Mouse (Mus musculus) bone marrow, adult 2 months (tissue): ENCODE results near the gene Oser1. TPM values are rescaled to one million over a fixed set of nuclear protein-coding genes. Genes with fewer than 3 reads are reported as not detected.

Source experiments
- H3K27ac ChIP-seq: fragments of 200-500 bp; 2 replicates; pipeline ENCODE4 v1.5.1; 2012; ENCODE audit warnings: low read depth, mild to moderate bottlenecking, control low read depth, inconsistent platforms, low read length; ENCODE audit not compliant: control insufficient read depth, poor library complexity, insufficient read depth
- H3K4me1 ChIP-seq: fragments of 200-500 bp; 2 replicates; pipeline ENCODE4 v1.6.1; 2011; ENCODE audit warnings: low read length; ENCODE audit not compliant: control insufficient read depth, insufficient read depth
- H3K4me3 ChIP-seq: fragments of 200-500 bp; replicated peaks from 2 replicates; pipeline ENCODE3; 2011; ENCODE audit warnings: mild to moderate bottlenecking, low read depth, low read length, control low read depth; ENCODE audit not compliant: control insufficient read depth
- CTCF ChIP-seq: fragments of 200-500 bp; IDR thresholded peaks from 2 replicates; pipeline ENCODE4 v1.5.1; 2011; ENCODE audit warnings: low read length, control low read depth; ENCODE audit not compliant: control insufficient read depth, insufficient read depth
- POLR2A ChIP-seq: fragments of 200-500 bp; IDR thresholded peaks from 2 replicates; pipeline ENCODE4 v1.6.1; 2011; ENCODE audit warnings: low read depth, mild to moderate bottlenecking, control low read depth, low read length, borderline replicate concordance; ENCODE audit not compliant: control insufficient read depth
- WGBS: fragments of 180-500 bp; shearing (Covaris S2); methylation state at CpG from one replicate; pipeline ENCODE4 v1.1.7; 2018; 5-methylcytosine and 5-hydroxymethylcytosine counted together
- polyA plus RNA-seq: library from polyadenylated mRNA; stranded (reverse); fragments of >200 nt; gene quantifications from 2 replicates; pipeline ENCODE4 v1.2.4, GENCODE M21; 2011; ENCODE audit warnings: low replicate concordance; ENCODE audit not compliant: missing spikeins, insufficient read depth, insufficient read length

Gene Oser1
- polyA plus RNA-seq, 1 experiment = 70.4 TPM

GRCm38 (mm10) chr2:163453378-163453777 is 28.9 kb upstream of the Oser1 start:
- Histone ChIP-seq H3K4me3 (no peak overlapping the region), H3K27ac (no peak overlapping the region), H3K4me1 (no peaks in the 10 kb centered on the region)
- TF ChIP-seq CTCF = no peak
- TF ChIP-seq POLR2A = no peak
- 81% methylated on average over 13 of the region's 13 CpGs for WGBS

- Histone ChIP-seq H3K4me3 (no peak overlapping the region), H3K27ac (no peak overlapping the region), H3K4me1 (no peaks in the 10 kb centered on the region)
- TF ChIP-seq CTCF = no peak
- 84% methylated on average over 6 of the region's 6 CpGs for WGBS
Measured at GRCm38 (mm10) chr2:163452738-163453137, 28.2 kb upstream of the Oser1 start.

GRCm38 (mm10) chr2:163450668-163451295 is 26.3 kb upstream of the Oser1 start:
- H3K4me1 ChIP-seq = no peaks in the 10 kb centered on the region

GRCm38 (mm10) chr2:163449276-163449675 is 24.8 kb upstream of the Oser1 start:
- Histone ChIP-seq H3K27ac (no peak overlapping the region), H3K4me3 (no peak overlapping the region), H3K4me1 (no peaks in the 10 kb centered on the region)
- 51% methylated on average over 3 of the region's 3 CpGs for WGBS
- TF ChIP-seq CTCF (no peak), POLR2A (no peak)

More at GRCm38 (mm10) chr2:163450668-163451295, 26.3 kb upstream of the Oser1 start:
- WGBS = 57% methylated on average over 6 of the region's 6 CpGs
- no peak for TF ChIP-seq POLR2A
- TF ChIP-seq CTCF = no peak
- Histone ChIP-seq H3K27ac (no peak overlapping the region), H3K4me3 (no peak overlapping the region)

GRCm38 (mm10) chr2:163447375-163447774 is 22.9 kb upstream of the Oser1 start:
- Histone ChIP-seq H3K27ac (no peak overlapping the region), H3K4me3 (no peak overlapping the region), H3K4me1 (no peaks in the 10 kb centered on the region)
- TF ChIP-seq POLR2A (no peak), CTCF (no peak)
- WGBS = 76% methylated on average over 12 of the region's 12 CpGs

- 57% methylated on average over 7 of the region's 7 CpGs for WGBS
- Histone ChIP-seq H3K4me3 (no peak overlapping the region), H3K27ac (no peak overlapping the region), H3K4me1 (no peaks in the 10 kb centered on the region)
- TF ChIP-seq POLR2A (no peak), CTCF (no peak)
Measured at GRCm38 (mm10) chr2:163444017-163444416, 19.5 kb upstream of the Oser1 start.

GRCm38 (mm10) chr2:163443543-163443942 is 19.0 kb upstream of the Oser1 start:
- Histone ChIP-seq H3K4me3 (no peak overlapping the region), H3K4me1 (no peaks in the 10 kb centered on the region), H3K27ac (no peak overlapping the region)
- 53% methylated on average over 6 of the region's 6 CpGs for WGBS
- TF ChIP-seq CTCF = no peak
- TF ChIP-seq POLR2A = no peak

- Histone ChIP-seq H3K4me1 (no peaks in the 10 kb centered on the region), H3K4me3 (no peak overlapping the region), H3K27ac (no peak overlapping the region)
- TF ChIP-seq CTCF (no peak), POLR2A (no peak)
- 46% methylated on average over 1 of the region's 1 CpGs for WGBS
Measured at GRCm38 (mm10) chr2:163439488-163439887, 15.0 kb upstream of the Oser1 start.

- H3K27ac ChIP-seq = no peak overlapping the region
- 4% methylated on average over 30 of the region's 30 CpGs for WGBS
- TF ChIP-seq POLR2A (no peak), CTCF (no peak)
- H3K4me1 ChIP-seq = no peaks in the 10 kb centered on the region
- no peak overlapping the region for H3K4me3 ChIP-seq
Measured at GRCm38 (mm10) chr2:163438619-163439451, 14.3 kb upstream of the Oser1 start.

GRCm38 (mm10) chr2:163438246-163438618 is 13.7 kb upstream of the Oser1 start, which contains the start of gene Gdap1l1:
Gdap1l1 (plus strand) TSS chr2:163438476.
- Histone ChIP-seq H3K4me1 (no peaks in the 10 kb centered on the region), H3K4me3 (no peak within 1 kb of the TSS), H3K27ac (no peak within 1 kb of the TSS)
- TF ChIP-seq POLR2A = no peak
- no peak for TF ChIP-seq CTCF
- WGBS = 4% methylated on average over 18 of the region's 18 CpGs
